Mouse (Mus musculus): ENCODE results near the gene Ccdc88a.
"Not testable (repeated sequence)": the region's sequence is repeated elsewhere in the genome, so short reads cannot be mapped to it uniquely, and the experiment has no call there.

Ccdc88a gene

GRCm38 (mm10) chr11:29474676-29475075 is 101.2 kb downstream of the Ccdc88a start:
- DNase-seq (ENCODE audit: low read depth), result peak; percentile 12

- no peak for DNase-seq (ENCODE audit: low read depth)
These were observed 119.7 kb downstream of the Ccdc88a start for GRCm38 (mm10) chr11:29493135-29493534.

GRCm38 (mm10) chr11:29496962-29497361 is 123.5 kb downstream of the Ccdc88a start:
- no peak for DNase-seq (ENCODE audit: low read depth)

GRCm38 (mm10) chr11:29503948-29504893 is 130.8 kb downstream of the Ccdc88a start:
- DNase-seq (ENCODE audit: low read depth), result no peak

- DNase-seq (ENCODE audit: low read depth), result no peak
These were observed 131.6 kb downstream of the Ccdc88a start for GRCm38 (mm10) chr11:29504899-29505625.

GRCm38 (mm10) chr11:29509421-29509820 is 136.0 kb downstream of the Ccdc88a start:
- no peak for DNase-seq (ENCODE audit: low read depth)

GRCm38 (mm10) chr11:29512818-29513535 is 139.5 kb downstream of the Ccdc88a start:
- no peak for DNase-seq (ENCODE audit: low read depth)

- DNase-seq (ENCODE audit: low read depth), result no peak
These were observed 140.8 kb downstream of the Ccdc88a start for GRCm38 (mm10) chr11:29514325-29514681.

GRCm38 (mm10) chr11:29514682-29515412 is 141.4 kb downstream of the Ccdc88a start, which contains the start of gene Prorsd1:
Prorsd1 (minus strand) TSS chr11:29515033.
- peak; percentile 71 for DNase-seq (ENCODE audit: low read depth)

- peak; percentile 73 for DNase-seq (ENCODE audit: low read depth)
These were observed 152.7 kb downstream of the Ccdc88a start, which contains the start of gene Mtif2 for GRCm38 (mm10) chr11:29525988-29526794. Mtif2 (plus strand) TSS chr11:29526408.

GRCm38 (mm10) chr11:29538201-29538600 is 164.7 kb downstream of the Ccdc88a start:
- no peak for DNase-seq (ENCODE audit: low read depth)

- no peak for DNase-seq (ENCODE audit: low read depth)
These were observed 170.9 kb downstream of the Ccdc88a start for GRCm38 (mm10) chr11:29544225-29544945.

GRCm38 (mm10) chr11:29545150-29545752 is 171.8 kb downstream of the Ccdc88a start:
- not testable (repeated sequence) for DNase-seq (ENCODE audit: low read depth)

GRCm38 (mm10) chr11:29546297-29546696 is 172.8 kb downstream of the Ccdc88a start:
- not testable (repeated sequence) for DNase-seq (ENCODE audit: low read depth)

- no peak for DNase-seq (ENCODE audit: low read depth)
These were observed 173.3 kb downstream of the Ccdc88a start for GRCm38 (mm10) chr11:29546762-29547161.

- no peak for DNase-seq (ENCODE audit: low read depth)
These were observed 173.8 kb downstream of the Ccdc88a start for GRCm38 (mm10) chr11:29547249-29547751.

GRCm38 (mm10) chr11:29547752-29548503 is 174.5 kb downstream of the Ccdc88a start, which contains the start of the genes Clhc1 and Rps27a:
Clhc1 (plus strand) TSS chr11:29547950.
Rps27a (minus strand) TSS chr11:29548109.
- DNase-seq (ENCODE audit: low read depth), result peak; percentile 68
